Mouse (Mus musculus): ENCODE data around the gene Cacna2d4.
"Not testable (repeated sequence)": the region's sequence is repeated elsewhere in the genome, so short reads cannot be mapped to it uniquely, and the experiment has no call there.

Cacna2d4 gene

GRCm38 (mm10) chr6:119363593-119363992 is 127.3 kb downstream of the Cacna2d4 start:
- DNase-seq (ENCODE audit: low read depth, low spot score), result no peak
- Histone ChIP-seq H3K36me3 (ENCODE audit: control insufficient read depth, insufficient read depth, low read length, poor library complexity, severe bottlenecking) (peaks cover 2% of the 10 kb centered on the region), H3K27me3 (ENCODE audit: control insufficient read depth, insufficient read depth, low read length, poor library complexity, severe bottlenecking) (no peaks in the 10 kb centered on the region)

- not testable (repeated sequence) for H3K27me3 ChIP-seq (ENCODE audit: control insufficient read depth, insufficient read depth, low read length, poor library complexity, severe bottlenecking)
Measured at GRCm38 (mm10) chr6:119366800-119367199, 130.5 kb downstream of the Cacna2d4 start.

GRCm38 (mm10) chr6:119367382-119367781 is 131.1 kb downstream of the Cacna2d4 start:
- H3K36me3 ChIP-seq (ENCODE audit: control insufficient read depth, insufficient read depth, low read length, poor library complexity, severe bottlenecking), result peaks cover 2% of the 10 kb centered on the region
- no peak for DNase-seq (ENCODE audit: low read depth, low spot score)
- no peaks in the 10 kb centered on the region for H3K27me3 ChIP-seq (ENCODE audit: control insufficient read depth, insufficient read depth, low read length, poor library complexity, severe bottlenecking)

More at GRCm38 (mm10) chr6:119366800-119367199, 130.5 kb downstream of the Cacna2d4 start:
- H3K36me3 ChIP-seq (ENCODE audit: control insufficient read depth, insufficient read depth, low read length, poor library complexity, severe bottlenecking); DNase-seq (ENCODE audit: low read depth, low spot score): not testable (repeated sequence)

GRCm38 (mm10) chr6:119371624-119372023 is 135.3 kb downstream of the Cacna2d4 start:
- Histone ChIP-seq H3K36me3 (ENCODE audit: control insufficient read depth, insufficient read depth, low read length, poor library complexity, severe bottlenecking) (peaks cover 2% of the 10 kb centered on the region), H3K27me3 (ENCODE audit: control insufficient read depth, insufficient read depth, low read length, poor library complexity, severe bottlenecking) (no peaks in the 10 kb centered on the region)
- DNase-seq (ENCODE audit: low read depth, low spot score), result peak; percentile 46

GRCm38 (mm10) chr6:119372237-119372636 is 135.9 kb downstream of the Cacna2d4 start:
- DNase-seq (ENCODE audit: low read depth, low spot score), result no peak
- H3K36me3 ChIP-seq (ENCODE audit: control insufficient read depth, insufficient read depth, low read length, poor library complexity, severe bottlenecking), result peaks cover 2% of the 10 kb centered on the region
- H3K27me3 ChIP-seq (ENCODE audit: control insufficient read depth, insufficient read depth, low read length, poor library complexity, severe bottlenecking), result no peaks in the 10 kb centered on the region

- H3K27me3 ChIP-seq (ENCODE audit: control insufficient read depth, insufficient read depth, low read length, poor library complexity, severe bottlenecking), result no peaks in the 10 kb centered on the region
- peaks cover 2% of the 10 kb centered on the region for H3K36me3 ChIP-seq (ENCODE audit: control insufficient read depth, insufficient read depth, low read length, poor library complexity, severe bottlenecking)
Measured at GRCm38 (mm10) chr6:119373000-119373705, 136.8 kb downstream of the Cacna2d4 start.

GRCm38 (mm10) chr6:119375035-119375434 is 138.7 kb downstream of the Cacna2d4 start:
- no peak for DNase-seq (ENCODE audit: low read depth, low spot score)
- H3K36me3 ChIP-seq (ENCODE audit: control insufficient read depth, insufficient read depth, low read length, poor library complexity, severe bottlenecking), result no peaks in the 10 kb centered on the region; the same call in 1 of the 2 replicates
- no peaks in the 10 kb centered on the region for H3K27me3 ChIP-seq (ENCODE audit: control insufficient read depth, insufficient read depth, low read length, poor library complexity, severe bottlenecking)

More at GRCm38 (mm10) chr6:119373000-119373705, 136.8 kb downstream of the Cacna2d4 start:
- DNase-seq (ENCODE audit: low read depth, low spot score), result no peak

GRCm38 (mm10) chr6:119377613-119378012 is 141.3 kb downstream of the Cacna2d4 start:
- peak; percentile 29 for DNase-seq (ENCODE audit: low read depth, low spot score)
- Histone ChIP-seq H3K36me3 (ENCODE audit: control insufficient read depth, insufficient read depth, low read length, poor library complexity, severe bottlenecking) (no peaks in the 10 kb centered on the region), H3K27me3 (ENCODE audit: control insufficient read depth, insufficient read depth, low read length, poor library complexity, severe bottlenecking) (no peaks in the 10 kb centered on the region)

GRCm38 (mm10) chr6:119378631-119379030 is 142.3 kb downstream of the Cacna2d4 start:
- Histone ChIP-seq H3K27me3 (ENCODE audit: control insufficient read depth, insufficient read depth, low read length, poor library complexity, severe bottlenecking) (no peaks in the 10 kb centered on the region; the same call in 1 of the 2 replicates), H3K36me3 (ENCODE audit: control insufficient read depth, insufficient read depth, low read length, poor library complexity, severe bottlenecking) (no peaks in the 10 kb centered on the region)
- no peak for DNase-seq (ENCODE audit: low read depth, low spot score)

GRCm38 (mm10) chr6:119385668-119386067 is 149.3 kb downstream of the Cacna2d4 start:
- no peaks in the 10 kb centered on the region; the same call in 1 of the 2 replicates for H3K27me3 ChIP-seq (ENCODE audit: control insufficient read depth, insufficient read depth, low read length, poor library complexity, severe bottlenecking)

GRCm38 (mm10) chr6:119386421-119386820 is 150.1 kb downstream of the Cacna2d4 start:
- H3K27me3 ChIP-seq (ENCODE audit: control insufficient read depth, insufficient read depth, low read length, poor library complexity, severe bottlenecking), result no peaks in the 10 kb centered on the region; the same call in 1 of the 2 replicates
- no peaks in the 10 kb centered on the region for H3K36me3 ChIP-seq (ENCODE audit: control insufficient read depth, insufficient read depth, low read length, poor library complexity, severe bottlenecking)
- DNase-seq (ENCODE audit: low read depth, low spot score), result no peak

More at GRCm38 (mm10) chr6:119385668-119386067, 149.3 kb downstream of the Cacna2d4 start:
- no peaks in the 10 kb centered on the region for H3K36me3 ChIP-seq (ENCODE audit: control insufficient read depth, insufficient read depth, low read length, poor library complexity, severe bottlenecking)
- peak; percentile 15 for DNase-seq (ENCODE audit: low read depth, low spot score)

GRCm38 (mm10) chr6:119386821-119387220 is 150.5 kb downstream of the Cacna2d4 start:
- DNase-seq (ENCODE audit: low read depth, low spot score), result no peak
- Histone ChIP-seq H3K27me3 (ENCODE audit: control insufficient read depth, insufficient read depth, low read length, poor library complexity, severe bottlenecking) (no peaks in the 10 kb centered on the region; the same call in 1 of the 2 replicates), H3K36me3 (ENCODE audit: control insufficient read depth, insufficient read depth, low read length, poor library complexity, severe bottlenecking) (no peaks in the 10 kb centered on the region)

- DNase-seq (ENCODE audit: low read depth, low spot score), result no peak
- Histone ChIP-seq H3K27me3 (ENCODE audit: control insufficient read depth, insufficient read depth, low read length, poor library complexity, severe bottlenecking) (no peaks in the 10 kb centered on the region; the same call in 1 of the 2 replicates), H3K36me3 (ENCODE audit: control insufficient read depth, insufficient read depth, low read length, poor library complexity, severe bottlenecking) (no peaks in the 10 kb centered on the region)
Measured at GRCm38 (mm10) chr6:119387801-119388649, 151.7 kb downstream of the Cacna2d4 start.

- H3K27me3 ChIP-seq (ENCODE audit: control insufficient read depth, insufficient read depth, low read length, poor library complexity, severe bottlenecking), result no peaks in the 10 kb centered on the region
- no peaks in the 10 kb centered on the region for H3K36me3 ChIP-seq (ENCODE audit: control insufficient read depth, insufficient read depth, low read length, poor library complexity, severe bottlenecking)
- DNase-seq (ENCODE audit: low read depth, low spot score), result peak; percentile 97
Measured at GRCm38 (mm10) chr6:119388650-119389012, 152.3 kb downstream of the Cacna2d4 start.

GRCm38 (mm10) chr6:119389089-119389488 is 152.8 kb downstream of the Cacna2d4 start:
- no peak for DNase-seq (ENCODE audit: low read depth, low spot score)
- Histone ChIP-seq H3K36me3 (ENCODE audit: control insufficient read depth, insufficient read depth, low read length, poor library complexity, severe bottlenecking) (no peaks in the 10 kb centered on the region), H3K27me3 (ENCODE audit: control insufficient read depth, insufficient read depth, low read length, poor library complexity, severe bottlenecking) (no peaks in the 10 kb centered on the region)

All from splenic B cell, adult 2 months (primary cell).